Mouse (Mus musculus) midbrain, embryonic 13.5 days (tissue): Measurements from ENCODE around the gene Trip10. TPM values are rescaled to one million over a fixed set of nuclear protein-coding genes. Genes with fewer than 3 reads are reported as not detected.
"Not testable (repeated sequence)": the region's sequence is repeated elsewhere in the genome, so short reads cannot be mapped to it uniquely, and the experiment has no call there.

ENCODE experiments used
- ATAC-seq: fragments of 200-750 bp; cut with Nextera tagmentation; 2 replicates; pipeline ENCODE4 v1.8.0; 2017; ENCODE audit warnings: mild to moderate bottlenecking, moderate TSS enrichment, moderate library complexity
- H3K27ac ChIP-seq: fragments of 300-500 bp; sonication (generic); 2 replicates; pipeline ENCODE4 v1.5.1; 2015; ENCODE audit warnings: inconsistent platforms, mild to moderate bottlenecking, moderate library complexity
- H3K27me3 ChIP-seq: fragments of 300-500 bp; sonication (generic); 2 replicates; pipeline ENCODE4 v1.6.1; 2015; ENCODE audit warnings: mild to moderate bottlenecking, inconsistent platforms
- H3K36me3 ChIP-seq: fragments of 300-500 bp; sonication (generic); 2 replicates; pipeline ENCODE4 v1.6.1; 2015; ENCODE audit warnings: mild to moderate bottlenecking, inconsistent platforms
- H3K4me1 ChIP-seq: fragments of 300-500 bp; sonication (generic); replicated peaks from 2 replicates; pipeline ENCODE4 v1.6.1; 2015; ENCODE audit warnings: inconsistent platforms
- H3K4me2 ChIP-seq: fragments of 300-500 bp; sonication (generic); replicated peaks from 2 replicates; pipeline ENCODE4 v1.6.1; 2015; ENCODE audit warnings: moderate library complexity, mild to moderate bottlenecking, inconsistent platforms
- H3K4me3 ChIP-seq: fragments of 300-500 bp; sonication (generic); replicated peaks from 2 replicates; pipeline ENCODE4 v1.5.1; 2015; ENCODE audit warnings: mild to moderate bottlenecking, inconsistent platforms
- H3K9ac ChIP-seq: fragments of 300-500 bp; sonication (generic); replicated peaks from 2 replicates; pipeline ENCODE4 v1.6.1; 2015; ENCODE audit warnings: mild to moderate bottlenecking, inconsistent platforms
- H3K9me3 ChIP-seq: fragments of 300-500 bp; sonication (generic); 2 replicates; pipeline ENCODE4 v1.6.1; 2016; ENCODE audit warnings: mild to moderate bottlenecking, inconsistent platforms
- WGBS: fragments of 180-500 bp; shearing (Covaris S2); methylation state at CpG from one replicate; pipeline ENCODE4 v1.1.7; 2015; 5-methylcytosine and 5-hydroxymethylcytosine counted together
- polyA plus RNA-seq: library from polyadenylated mRNA; unstranded; fragments of >200 nt; fragmentation: Nextera tagmentation; extraction: Ambion mirVana; gene quantifications from 2 replicates; pipeline ENCODE4 v1.2.1, GENCODE M21; 2015

Gene Trip10
- polyA plus RNA-seq, 1 experiment from 2014 or later = 13.7 TPM

DNA sequence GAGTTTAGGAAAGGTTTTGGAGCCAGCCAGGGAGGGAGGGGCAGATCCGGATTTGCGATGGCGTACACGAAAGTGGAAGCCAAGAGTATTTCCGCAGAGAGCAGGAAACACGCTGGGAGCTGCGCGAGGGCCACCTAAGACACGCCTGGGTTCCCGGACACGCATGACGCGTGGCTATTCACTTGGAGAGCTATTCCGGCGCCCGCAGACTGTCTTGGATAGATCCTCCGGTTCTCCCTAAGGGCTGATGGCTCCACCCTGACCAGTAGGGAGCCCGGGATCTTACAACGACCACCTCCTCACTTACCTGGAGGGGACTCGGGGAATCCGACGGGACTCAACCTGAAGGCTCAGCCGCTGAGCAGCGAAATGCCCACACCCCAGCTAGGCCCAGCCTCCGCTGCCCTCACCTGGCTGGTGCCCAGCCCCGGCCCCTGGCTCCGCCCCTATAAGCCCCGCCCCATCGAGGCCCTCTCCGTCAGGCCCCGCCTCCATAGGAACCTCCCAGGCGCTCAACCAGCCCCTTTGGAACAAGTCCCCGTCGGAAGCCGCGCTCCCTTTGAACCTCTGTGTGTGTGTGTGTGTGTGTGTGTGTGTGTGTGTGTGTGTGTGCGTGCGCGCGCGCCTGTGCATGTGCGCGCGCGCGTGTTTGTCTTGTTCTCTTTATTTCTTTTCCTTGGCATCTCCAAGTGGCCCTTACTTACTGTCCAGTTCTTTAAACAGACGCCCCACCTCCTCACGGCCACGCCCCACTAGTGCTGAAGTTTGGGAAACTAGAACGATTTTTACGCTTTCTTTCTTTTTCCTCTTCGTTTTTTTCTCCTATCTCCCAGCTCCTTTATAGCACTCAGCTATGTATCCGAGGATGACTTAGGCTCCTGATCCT is 26.1 kb downstream of the Trip10 start:
- under 1% methylated on average over 53 of the region's 53 CpGs for WGBS
- no peaks in the 10 kb centered on the region for H3K36me3 ChIP-seq
- peak; percentile 67 for ATAC-seq
- peak overlapping the region; percentile 11; the same call in 1 of the 2 replicates for H3K9ac ChIP-seq
- H3K9me3 ChIP-seq = no peaks in the 10 kb centered on the region
- H3K4me1 ChIP-seq = peaks cover 24% of the 10 kb centered on the region
- peak overlapping the region; percentile 64 for H3K4me2 ChIP-seq
- peaks cover 55% of the 10 kb centered on the region for H3K27me3 ChIP-seq
- no peak overlapping the region for H3K27ac ChIP-seq
- peak overlapping the region; percentile 42 for H3K4me3 ChIP-seq

DNA sequence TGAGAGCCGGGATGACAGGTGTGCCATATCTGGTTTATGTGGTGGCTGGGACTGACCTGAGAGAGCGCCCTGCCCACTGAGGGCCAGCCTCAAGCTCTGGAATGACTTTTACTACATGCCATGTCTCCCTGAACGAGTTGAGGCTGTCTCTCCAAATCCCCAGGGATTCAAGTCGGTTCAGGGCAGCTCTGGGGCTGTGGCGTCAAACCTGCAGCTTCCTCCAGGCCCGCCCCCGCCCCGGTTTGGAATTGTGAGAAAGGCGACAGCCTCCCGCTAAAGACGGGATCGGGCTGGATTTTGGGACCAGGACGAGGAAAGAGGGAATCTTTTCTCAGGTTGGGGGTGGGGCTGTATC is 26.7 kb downstream of the Trip10 start:
- ATAC-seq = peak; percentile 27
- H3K9ac ChIP-seq = peak overlapping the region; percentile 34; the same call in 1 of the 2 replicates
- peak overlapping the region; percentile 64 for H3K4me2 ChIP-seq
- no peaks in the 10 kb centered on the region for H3K9me3 ChIP-seq
- H3K27ac ChIP-seq = no peak overlapping the region
- H3K27me3 ChIP-seq = peaks cover 58% of the 10 kb centered on the region
- H3K4me3 ChIP-seq = peak overlapping the region; percentile 42
- H3K36me3 ChIP-seq = no peaks in the 10 kb centered on the region
- H3K4me1 ChIP-seq = peaks cover 24% of the 10 kb centered on the region
- WGBS = 4% methylated on average over 13 of the region's 13 CpGs

DNA sequence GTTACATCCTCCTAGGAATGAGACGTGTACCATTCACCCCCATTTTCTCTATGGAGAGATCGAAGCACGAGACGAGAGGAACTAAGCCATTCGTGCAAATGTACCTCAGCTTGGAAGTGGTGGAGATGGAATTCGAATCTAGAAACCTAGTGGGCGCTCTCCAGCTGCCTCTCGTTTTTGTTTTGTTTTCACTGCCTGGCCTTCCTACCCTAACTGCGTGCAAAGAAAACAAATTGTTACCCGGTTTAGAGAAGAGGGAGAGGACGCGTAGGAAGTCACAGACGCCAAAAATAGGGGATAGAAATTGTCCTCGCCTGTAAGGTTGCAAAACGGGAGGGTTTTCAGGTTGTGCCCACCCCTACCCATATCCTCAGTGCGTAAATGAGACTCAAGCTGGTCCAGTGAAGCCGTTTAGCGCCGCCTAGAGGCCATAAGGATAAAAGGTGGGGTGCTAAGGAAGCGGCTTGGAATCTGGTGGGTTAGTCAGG is 27.4 kb downstream of the Trip10 start:
- no peak overlapping the region for H3K27ac ChIP-seq
- peaks cover 24% of the 10 kb centered on the region for H3K4me1 ChIP-seq
- H3K27me3 ChIP-seq = peaks cover 57% of the 10 kb centered on the region
- H3K4me3 ChIP-seq = peak overlapping the region; percentile 42
- peak overlapping the region; percentile 64 for H3K4me2 ChIP-seq
- H3K9me3 ChIP-seq = no peaks in the 10 kb centered on the region
- peak; percentile 74 for ATAC-seq
- WGBS = under 1% methylated on average over 20 of the region's 20 CpGs
- peak overlapping the region; percentile 34; the same call in 1 of the 2 replicates for H3K9ac ChIP-seq
- H3K36me3 ChIP-seq = no peaks in the 10 kb centered on the region

DNA sequence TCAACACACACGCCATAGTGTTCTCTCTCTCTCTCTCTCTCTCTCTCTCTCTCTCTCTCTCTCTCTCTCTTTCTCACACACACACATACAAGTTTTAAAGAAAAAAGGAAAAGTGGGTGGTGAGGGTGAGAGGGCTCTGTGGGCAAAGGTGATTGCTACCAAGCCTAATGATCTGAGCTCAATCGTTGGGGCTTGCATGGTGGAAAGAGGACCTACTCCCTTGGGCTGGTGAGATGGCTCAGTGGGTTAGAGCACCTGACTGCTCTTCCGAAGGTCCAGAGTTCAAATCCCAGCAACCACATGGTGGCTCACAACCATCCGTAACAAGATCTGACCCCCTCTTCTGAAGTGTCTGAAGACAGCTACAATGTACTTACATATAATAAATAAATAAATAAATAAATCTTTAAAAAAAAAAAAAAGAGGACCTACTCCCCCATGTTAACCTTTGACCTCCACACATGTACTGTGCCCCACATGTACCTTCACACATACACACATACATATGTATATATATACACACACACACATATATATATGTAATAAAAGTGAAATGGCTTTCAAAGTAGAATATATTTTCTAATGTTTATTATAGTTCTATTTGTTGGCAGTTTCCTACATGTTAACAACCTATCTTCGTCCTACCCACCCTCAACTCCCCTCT is 28.5 kb downstream of the Trip10 start:
- not testable (repeated sequence) for H3K9ac ChIP-seq, ATAC-seq, H3K4me2 ChIP-seq, H3K4me3 ChIP-seq, H3K27ac ChIP-seq, H3K36me3 ChIP-seq, H3K9me3 ChIP-seq
- H3K27me3 ChIP-seq = peaks cover 48% of the 10 kb centered on the region
- H3K4me1 ChIP-seq = peaks cover 24% of the 10 kb centered on the region
- WGBS = 84% methylated on average over 4 of the region's 5 CpGs

DNA sequence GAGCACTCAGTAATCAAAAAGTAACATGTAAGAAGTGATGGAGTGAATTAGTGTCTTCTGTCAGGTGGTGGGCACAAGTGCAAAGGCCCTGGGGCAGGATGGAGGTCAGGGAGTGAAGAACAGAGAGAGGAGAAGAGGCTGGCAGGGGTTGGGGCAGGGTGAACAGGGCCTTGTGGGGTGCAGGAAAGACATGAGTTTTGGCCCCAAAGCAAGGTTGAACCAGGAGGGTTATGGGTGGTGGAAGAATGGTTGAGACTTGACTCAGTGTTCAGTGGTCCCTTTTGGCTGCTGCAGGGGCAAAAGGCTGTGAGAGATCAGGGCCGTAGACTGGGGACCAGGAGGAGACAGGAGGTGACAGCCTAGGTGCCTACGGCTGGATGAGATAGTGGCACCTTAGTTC is 29.3 kb downstream of the Trip10 start:
- no peak overlapping the region for H3K4me3 ChIP-seq
- H3K9me3 ChIP-seq = no peaks in the 10 kb centered on the region
- no peak overlapping the region for H3K4me2 ChIP-seq
- H3K27ac ChIP-seq = no peak overlapping the region
- 83% methylated on average over 2 of the region's 2 CpGs for WGBS
- no peaks in the 10 kb centered on the region for H3K36me3 ChIP-seq
- H3K9ac ChIP-seq = no peak overlapping the region
- peaks cover 40% of the 10 kb centered on the region for H3K27me3 ChIP-seq
- no peak for ATAC-seq
- H3K4me1 ChIP-seq = peaks cover 24% of the 10 kb centered on the region

DNA sequence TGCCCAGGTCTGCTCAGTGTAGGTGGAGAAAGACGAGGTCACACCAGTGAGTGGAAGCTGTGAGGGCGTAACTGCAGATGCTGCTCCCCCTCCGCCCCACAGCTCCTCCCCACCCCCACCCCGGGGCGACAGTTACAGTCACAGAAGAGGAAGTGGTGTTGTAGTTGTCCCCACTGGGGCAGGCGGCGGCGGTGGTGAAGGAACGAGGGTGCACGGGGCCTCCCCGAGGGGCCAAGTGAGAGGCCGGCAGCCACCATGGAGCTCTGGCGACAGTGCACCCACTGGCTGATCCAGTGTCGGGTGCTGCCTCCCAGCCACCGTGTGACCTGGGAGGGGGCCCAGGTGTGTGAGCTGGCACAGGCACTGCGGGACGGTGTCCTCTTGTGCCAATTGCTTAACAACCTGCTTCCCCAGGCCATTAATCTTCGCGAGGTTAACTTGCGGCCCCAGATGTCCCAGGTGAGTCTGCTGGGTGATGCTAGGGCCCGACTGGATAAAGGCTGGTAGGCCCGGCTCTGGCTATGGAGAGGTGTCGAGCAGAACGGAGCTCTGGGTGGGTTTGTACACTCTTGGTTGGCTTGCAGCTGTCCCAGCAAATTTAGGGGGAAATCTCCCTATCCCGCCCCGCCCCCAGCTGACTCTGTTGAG is 29.8 kb downstream of the Trip10 start, which contains the start of gene Vav1:
Vav1 (plus strand) TSS at position 158 of the 648 bp plus-strand sequence.
- Histone ChIP-seq H3K27ac (no peak within 1 kb of the TSS), H3K27me3 (peaks cover 35% of the 10 kb centered on the region), H3K4me1 (peaks cover 24% of the 10 kb centered on the region), H3K4me2 (no peak within 1 kb of the TSS), H3K9me3 (no peaks in the 10 kb centered on the region), H3K9ac (no peak within 1 kb of the TSS), H3K36me3 (no peaks in the 10 kb centered on the region), H3K4me3 (no peak within 1 kb of the TSS)
- WGBS = 73% methylated on average over 26 of the region's 26 CpGs
- no peak for ATAC-seq

DNA sequence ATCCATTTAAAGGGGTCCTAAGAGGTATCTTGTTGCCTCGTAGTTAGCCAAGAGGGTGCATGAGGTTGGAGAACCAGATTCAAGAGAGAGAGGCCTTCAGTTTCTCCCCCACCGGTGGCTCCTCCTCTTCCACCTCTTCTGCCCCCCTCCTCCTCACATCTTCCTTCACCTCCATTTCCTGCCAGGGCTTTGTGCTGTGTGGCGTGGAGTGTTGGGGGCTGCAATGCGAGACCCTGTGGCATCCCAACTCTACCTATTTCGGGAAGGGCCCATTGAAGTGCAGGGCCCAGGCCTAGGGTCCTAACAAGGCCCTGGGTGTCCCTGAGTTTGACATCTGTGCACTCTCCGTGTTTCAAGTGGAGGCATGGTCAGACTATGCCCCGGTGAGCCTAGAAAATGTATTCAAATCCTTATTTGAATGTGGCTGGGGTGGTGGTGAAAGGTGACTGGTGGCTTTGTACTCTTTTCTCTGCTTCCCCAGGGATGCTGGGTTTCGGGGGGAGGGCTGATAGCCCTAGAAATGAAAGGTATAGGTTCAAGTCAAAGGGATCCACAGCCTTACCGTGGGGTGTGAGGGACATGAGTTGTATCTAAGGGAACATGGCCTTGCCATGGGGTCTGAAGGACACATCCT is 30.5 kb downstream of the Trip10 start:
- no peak overlapping the region for H3K27ac ChIP-seq
- no peak for ATAC-seq
- H3K36me3 ChIP-seq = no peaks in the 10 kb centered on the region
- no peak overlapping the region for H3K4me3 ChIP-seq
- H3K9me3 ChIP-seq = no peaks in the 10 kb centered on the region
- no peak overlapping the region for H3K9ac ChIP-seq
- H3K27me3 ChIP-seq = peaks cover 28% of the 10 kb centered on the region
- H3K4me2 ChIP-seq = no peak overlapping the region
- H3K4me1 ChIP-seq = peaks cover 23% of the 10 kb centered on the region
- WGBS = 61% methylated on average over 9 of the region's 9 CpGs

DNA sequence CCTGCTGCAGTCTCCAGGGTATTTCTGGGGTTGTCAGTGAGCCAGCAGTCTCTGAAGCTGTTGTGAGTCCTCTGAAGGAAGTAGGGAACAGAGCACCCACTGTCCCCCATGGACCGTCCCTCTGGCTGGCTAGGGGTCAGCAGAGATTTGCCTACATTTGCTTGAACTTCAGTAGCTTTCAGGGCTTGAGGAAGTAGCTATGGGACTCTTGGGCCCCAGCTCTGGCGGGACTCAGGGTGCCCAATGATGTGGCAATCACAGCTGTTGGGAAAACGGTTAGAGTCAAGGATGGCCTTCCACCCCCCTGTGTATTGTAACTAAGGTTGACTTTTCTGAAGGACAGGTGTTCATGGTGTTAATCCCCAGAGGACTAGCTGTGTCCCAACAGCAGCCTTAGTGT is 31.2 kb downstream of the Trip10 start:
- ATAC-seq = no peak
- Histone ChIP-seq H3K9me3 (no peaks in the 10 kb centered on the region), H3K9ac (no peak overlapping the region), H3K4me3 (no peak overlapping the region), H3K36me3 (no peaks in the 10 kb centered on the region), H3K4me2 (no peak overlapping the region), H3K27me3 (peaks cover 21% of the 10 kb centered on the region), H3K4me1 (peaks cover 16% of the 10 kb centered on the region), H3K27ac (no peak overlapping the region)
- WGBS = 75% methylated on average over 3 of the region's 3 CpGs

DNA sequence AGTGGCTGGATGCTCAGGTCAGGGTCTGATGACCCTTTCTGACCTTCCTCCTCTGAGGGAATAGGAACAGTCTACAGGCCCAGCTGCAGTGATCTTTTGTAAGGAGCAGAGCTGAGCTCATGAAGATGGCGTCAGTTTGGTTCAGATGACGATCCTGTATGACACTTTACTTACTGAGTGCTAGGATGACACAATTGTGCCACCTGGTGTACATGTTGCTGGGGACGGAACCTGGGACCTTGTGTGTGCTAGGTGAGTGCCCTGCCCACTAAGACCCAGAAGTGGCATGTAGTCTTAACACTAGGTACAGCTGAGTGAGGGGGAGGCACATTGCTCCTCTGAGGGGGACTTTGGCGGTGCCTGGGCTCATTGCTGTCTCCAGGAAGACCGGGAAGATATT is 34.7 kb downstream of the Trip10 start:
- Histone ChIP-seq H3K27ac (no peak overlapping the region), H3K4me2 (no peak overlapping the region), H3K36me3 (no peaks in the 10 kb centered on the region), H3K4me1 (no peaks in the 10 kb centered on the region), H3K27me3 (peaks cover 4% of the 10 kb centered on the region; the same call in 1 of the 2 replicates), H3K9ac (no peak overlapping the region), H3K9me3 (no peaks in the 10 kb centered on the region), H3K4me3 (no peak overlapping the region)
- 80% methylated on average over 5 of the region's 5 CpGs for WGBS
- no peak for ATAC-seq

DNA sequence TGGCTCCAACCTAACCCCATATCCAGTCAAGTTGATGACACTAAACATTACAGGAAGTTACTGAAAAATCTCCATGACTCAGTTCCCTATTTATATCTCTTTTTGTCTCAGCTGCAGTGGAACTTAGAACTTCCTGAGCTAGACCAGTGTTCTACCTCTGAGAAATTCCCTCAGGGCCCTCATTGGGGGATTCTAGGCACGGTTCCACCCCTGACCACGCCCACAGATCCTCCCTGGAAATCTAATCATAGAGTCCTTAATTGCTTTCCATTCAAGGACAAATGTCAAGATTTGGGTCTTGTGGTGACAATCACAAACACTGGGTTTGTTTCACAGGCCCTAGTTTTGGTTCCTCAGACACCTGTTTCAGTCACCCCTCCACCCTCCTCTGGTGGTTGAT is 35.8 kb downstream of the Trip10 start:
- Histone ChIP-seq H3K9ac (no peak overlapping the region), H3K27ac (no peak overlapping the region), H3K9me3 (no peaks in the 10 kb centered on the region), H3K4me1 (no peaks in the 10 kb centered on the region), H3K4me3 (no peak overlapping the region), H3K27me3 (0 out of 2 replicates have a peak, but pooled peaks cover 3% of the 10 kb centered on the region), H3K36me3 (no peaks in the 10 kb centered on the region), H3K4me2 (no peak overlapping the region)
- no peak for ATAC-seq
- 65% methylated on average over 2 of the region's 2 CpGs for WGBS

DNA sequence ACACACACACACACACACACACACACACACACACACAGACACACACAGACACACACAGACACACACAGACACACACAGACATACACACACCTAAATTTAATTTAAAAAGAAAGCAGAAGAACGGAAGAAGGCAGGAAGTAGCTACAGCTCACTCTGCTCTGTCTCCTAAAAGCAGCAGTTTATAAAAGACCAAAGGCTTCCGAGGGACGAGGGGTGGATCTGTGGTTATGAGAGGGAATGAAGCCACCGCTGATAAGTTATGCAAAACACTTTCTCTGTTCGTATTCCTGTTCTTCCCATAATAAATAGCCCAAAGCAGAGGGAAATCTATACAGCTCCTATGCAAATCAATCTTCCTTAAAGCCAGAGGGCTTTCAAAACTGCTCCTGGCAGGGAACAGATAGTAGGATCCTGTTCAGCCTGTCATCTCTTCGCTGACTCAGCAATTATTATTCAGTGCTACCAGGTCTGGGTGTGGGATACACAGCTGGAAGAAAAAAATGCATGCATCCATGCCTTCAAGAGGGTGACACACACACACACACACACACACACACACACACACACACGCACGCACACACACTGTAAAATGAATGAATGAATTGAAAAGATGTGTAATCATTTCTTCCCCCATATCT is 37.6 kb downstream of the Trip10 start:
- peak; percentile 41; the same call in 1 of the 2 replicates for ATAC-seq
- Histone ChIP-seq H3K4me3 (no peak overlapping the region), H3K27me3 (no peaks in the 10 kb centered on the region), H3K9me3 (no peaks in the 10 kb centered on the region), H3K36me3 (no peaks in the 10 kb centered on the region), H3K9ac (no peak overlapping the region), H3K4me1 (no peaks in the 10 kb centered on the region), H3K27ac (no peak overlapping the region), H3K4me2 (no peak overlapping the region)
- WGBS = 76% methylated on average over 8 of the region's 8 CpGs
